Mouse (Mus musculus) heart, postnatal 4 days (tissue): ENCODE data around the gene Zscan12. TPM values are rescaled to one million over a fixed set of nuclear protein-coding genes. Genes with fewer than 3 reads are reported as not detected.

Experiments
- DNase-seq: peaks from one replicate; pipeline ENCODE4 v3.0.0; 2021
- microRNA-seq, 2 experiments: library from miRNA; unstranded; fragments of <30 nt; microRNA quantifications; one replicate each; pipeline ENCODE4 v1.2.0; 2021 to 2022
- total RNA-seq, 2 experiments: library from RNA; stranded (reverse); gene quantifications; 2 replicates each; pipeline ENCODE4 v1.2.3; 2021

The Zscan12 gene
- total RNA-seq, 2 experiments from 2014 or later, result 6.6 to 7.5 TPM

DNA sequence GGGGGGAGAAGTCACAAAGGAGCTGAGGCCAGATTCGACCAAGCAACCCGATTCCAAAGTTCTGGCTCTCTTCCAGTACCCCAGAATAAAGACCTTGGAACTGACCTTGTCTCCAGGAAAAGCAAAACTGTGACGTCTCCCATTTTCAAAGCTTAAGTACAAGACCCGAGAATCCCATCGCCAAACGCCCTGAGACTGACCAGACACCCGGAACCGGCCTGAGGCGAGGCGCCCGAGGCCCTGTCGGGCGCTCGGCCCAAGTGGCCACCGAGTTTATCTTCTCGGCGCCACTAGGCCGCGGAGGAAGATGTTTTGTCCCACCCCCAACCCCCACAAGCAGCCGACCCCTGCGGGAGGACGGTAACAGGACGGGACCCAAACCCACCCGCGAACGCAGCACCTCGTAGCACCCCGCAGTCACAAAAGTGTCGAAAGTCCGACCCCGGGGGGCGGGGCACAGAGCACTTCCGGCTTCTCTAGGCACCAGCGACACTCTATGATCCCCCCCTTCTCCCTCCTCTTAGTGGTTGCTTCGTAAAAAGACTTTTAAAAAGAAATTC is 39.7 kb downstream of the Zscan12 start, which contains the start of gene Zkscan3:
Zkscan3 (minus strand) TSS at position 469 of the 560 bp plus-strand sequence.
- peak; percentile 89 for DNase-seq

DNA sequence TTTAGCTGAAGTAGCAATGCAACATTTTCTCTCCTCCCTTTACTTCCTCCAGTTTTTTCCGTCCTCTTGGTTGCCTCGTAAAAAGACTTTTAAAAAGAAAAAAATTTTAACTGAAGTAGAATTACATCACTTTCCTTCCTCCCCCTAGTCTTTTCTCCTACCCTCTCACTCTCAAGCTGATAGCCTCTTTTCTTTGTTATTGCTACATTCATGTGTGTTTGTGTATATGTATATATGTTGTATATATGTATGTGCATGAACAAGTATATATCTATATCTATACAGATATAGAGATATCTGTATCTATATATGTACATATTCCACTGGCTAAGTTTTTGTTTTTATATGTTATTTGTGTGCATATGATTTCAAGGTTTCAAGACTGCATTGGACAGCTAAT is 40.2 kb downstream of the Zscan12 start:
- DNase-seq, result no peak

DNA sequence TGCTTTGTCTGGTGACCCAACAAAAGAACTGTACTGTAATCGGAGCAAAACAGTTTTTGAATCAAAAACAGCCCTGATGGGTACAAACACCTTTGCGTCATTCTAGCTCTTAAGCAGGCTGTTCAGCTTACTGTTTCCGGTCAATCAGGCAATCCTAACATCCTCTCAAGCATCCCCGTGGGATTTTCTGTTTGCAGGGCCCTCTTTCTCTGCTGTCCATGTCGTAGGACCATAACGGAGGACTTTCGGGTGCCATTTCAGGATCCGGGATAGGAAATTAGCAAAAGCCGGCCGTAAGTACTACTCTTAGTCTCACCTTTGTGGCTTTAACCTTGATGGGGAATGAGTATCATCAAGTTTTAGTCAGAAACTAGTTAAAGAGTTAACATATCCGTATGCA is 44.7 kb downstream of the Zscan12 start:
- no peak for DNase-seq

DNA sequence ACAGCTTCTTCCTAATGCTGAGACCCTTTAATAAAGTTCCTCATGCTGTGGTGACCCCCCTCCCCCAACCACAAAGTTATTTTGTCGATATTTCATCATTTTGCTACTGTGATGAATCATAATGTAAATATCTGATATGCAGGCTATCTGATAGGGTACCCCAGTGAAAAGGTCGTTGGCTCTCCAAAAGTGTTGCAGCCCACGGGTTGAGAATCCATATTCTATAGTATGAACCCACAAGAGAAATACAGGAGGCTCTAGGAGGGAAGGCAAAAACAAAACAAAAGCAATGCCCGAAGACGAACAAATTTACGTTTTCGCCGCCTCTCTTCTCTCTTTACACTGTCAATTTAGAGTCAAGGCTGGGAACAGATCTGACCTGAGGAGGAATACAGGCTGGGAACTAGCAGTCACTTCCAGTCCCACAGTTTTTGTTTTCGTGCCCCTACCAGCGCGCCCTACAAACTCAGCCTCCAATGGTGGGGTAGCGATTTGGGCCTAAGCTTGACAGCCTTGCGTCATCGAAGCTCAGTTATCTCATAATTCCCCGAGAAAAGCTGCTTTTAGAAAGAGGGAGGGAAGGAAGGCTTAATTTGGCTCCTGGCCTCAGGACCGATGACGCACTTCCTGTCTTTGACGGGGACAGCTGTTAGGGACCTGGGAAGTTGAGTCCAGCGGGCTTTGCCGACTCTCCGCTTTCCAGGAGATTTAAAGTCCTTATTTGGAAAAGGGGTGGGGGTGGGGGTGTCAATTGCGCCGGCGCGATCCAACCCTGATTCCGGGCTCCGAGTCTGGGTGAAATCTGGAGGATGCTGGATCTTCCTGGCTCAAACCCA is 45.6 kb downstream of the Zscan12 start:
- peak; percentile 88 for DNase-seq

DNA sequence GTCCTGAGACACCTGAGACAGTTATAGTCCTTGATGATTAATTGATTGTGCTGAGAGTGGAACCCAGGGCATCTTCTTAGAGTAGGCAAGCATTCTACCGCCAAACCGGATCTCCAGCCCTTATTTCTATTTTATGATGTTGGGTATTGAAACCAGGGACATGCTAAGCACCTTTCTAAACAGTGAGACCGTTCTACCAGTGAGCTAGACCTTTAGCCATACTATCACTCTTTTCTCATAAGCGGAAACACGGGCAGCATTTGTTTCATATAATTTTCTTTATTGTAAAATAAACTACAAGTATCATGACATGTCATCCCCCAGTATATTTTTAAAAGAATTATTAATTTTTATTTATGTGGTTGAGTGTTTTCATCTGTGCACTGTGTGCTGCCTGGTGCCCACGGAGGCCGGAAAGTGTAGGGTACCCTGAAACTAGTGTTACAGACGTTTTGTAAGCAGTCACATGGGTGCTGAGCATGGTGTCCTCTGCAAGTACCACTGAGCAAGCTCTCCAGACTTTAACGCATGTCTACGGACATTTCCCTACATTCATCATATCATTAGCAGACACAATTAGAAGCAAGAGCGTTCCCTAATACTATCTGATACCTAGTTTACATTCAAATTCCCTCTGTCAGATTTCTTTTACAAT is 46.3 kb downstream of the Zscan12 start:
- DNase-seq, result no peak

DNA sequence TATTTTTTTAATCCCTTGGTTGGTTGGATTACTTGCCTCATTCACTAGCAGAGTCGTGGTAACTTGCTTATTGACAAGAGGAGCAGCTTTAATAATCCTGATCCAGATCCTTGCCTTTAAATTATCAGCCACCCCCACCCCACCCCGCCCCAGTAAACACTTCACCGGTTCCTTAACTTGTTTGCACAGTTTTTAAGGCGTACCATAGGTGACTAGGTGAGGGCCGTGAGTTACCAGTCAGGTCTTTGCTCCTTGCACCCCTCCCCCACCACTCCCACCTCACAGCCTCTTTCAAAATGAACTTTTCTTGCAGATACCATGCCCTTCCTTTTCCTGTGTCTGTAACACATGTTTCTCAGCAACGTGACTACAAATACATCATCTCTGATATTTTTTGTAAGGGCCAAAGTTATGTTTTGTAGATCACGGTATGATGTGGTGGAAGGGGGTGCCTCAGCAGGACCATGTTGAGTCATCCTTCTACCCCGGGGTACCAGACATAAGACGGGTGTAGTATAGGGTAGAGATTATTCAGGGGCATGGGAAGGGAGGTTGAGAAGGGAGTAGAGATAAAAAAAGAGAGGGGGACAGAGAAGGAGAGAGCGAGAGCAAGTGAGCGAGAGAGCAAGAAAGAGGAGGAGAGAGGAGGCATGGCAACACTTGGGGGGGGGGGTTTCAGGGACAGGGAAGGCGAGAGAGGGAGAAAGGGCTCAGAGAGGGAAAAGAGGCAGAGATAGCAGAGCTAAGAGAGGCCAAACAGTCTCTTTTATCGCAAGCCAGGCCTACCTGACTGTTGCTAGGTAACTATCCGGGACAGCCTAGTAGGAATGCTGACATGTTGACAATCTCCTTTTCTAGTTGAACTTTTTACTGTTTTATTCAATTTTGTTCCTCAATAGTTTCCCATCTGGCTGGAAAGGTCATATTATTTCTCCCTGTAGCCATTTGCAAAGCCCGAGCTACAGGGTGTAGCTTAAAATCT is 51.9 kb downstream of the Zscan12 start:
- no peak for DNase-seq

DNA sequence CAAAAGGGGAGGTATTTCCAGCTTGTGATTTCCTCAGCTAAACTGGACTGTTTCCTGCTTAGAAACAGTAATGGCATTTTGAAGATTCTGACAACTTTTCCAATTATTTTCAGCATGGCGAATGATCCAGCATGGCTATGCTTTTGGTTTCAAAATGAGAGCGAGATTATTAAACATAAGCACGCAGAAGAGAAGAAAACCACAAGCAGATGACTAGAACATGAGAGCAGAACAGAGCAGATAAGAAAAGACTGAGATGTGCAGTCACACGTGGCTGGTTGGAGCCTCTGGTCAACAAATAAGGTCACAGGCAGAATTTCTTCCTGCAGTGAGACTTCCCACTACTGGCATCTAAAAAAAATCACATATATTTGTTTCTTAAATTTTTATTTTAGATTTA is 52.6 kb downstream of the Zscan12 start:
- DNase-seq, result no peak

DNA sequence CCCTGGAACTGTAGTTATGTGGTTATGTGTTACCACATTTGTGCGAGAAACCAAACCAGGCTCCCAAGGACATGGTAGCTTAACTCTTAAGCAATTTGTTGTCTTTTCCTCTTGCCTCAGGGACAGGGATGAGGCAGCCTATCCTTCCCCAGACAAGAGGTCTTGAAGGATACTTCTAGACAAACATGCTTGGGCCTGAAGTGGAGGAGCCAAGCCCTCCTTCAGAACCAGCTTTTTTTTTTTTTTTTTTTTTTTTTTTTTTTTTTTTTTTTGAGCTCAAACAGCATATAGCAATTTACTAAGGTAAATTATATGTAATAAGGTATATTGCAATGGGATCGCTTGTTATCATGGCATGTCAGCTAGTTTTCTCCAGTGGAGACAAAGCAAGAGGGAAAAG is 53.1 kb downstream of the Zscan12 start:
- DNase-seq, result no peak

DNA sequence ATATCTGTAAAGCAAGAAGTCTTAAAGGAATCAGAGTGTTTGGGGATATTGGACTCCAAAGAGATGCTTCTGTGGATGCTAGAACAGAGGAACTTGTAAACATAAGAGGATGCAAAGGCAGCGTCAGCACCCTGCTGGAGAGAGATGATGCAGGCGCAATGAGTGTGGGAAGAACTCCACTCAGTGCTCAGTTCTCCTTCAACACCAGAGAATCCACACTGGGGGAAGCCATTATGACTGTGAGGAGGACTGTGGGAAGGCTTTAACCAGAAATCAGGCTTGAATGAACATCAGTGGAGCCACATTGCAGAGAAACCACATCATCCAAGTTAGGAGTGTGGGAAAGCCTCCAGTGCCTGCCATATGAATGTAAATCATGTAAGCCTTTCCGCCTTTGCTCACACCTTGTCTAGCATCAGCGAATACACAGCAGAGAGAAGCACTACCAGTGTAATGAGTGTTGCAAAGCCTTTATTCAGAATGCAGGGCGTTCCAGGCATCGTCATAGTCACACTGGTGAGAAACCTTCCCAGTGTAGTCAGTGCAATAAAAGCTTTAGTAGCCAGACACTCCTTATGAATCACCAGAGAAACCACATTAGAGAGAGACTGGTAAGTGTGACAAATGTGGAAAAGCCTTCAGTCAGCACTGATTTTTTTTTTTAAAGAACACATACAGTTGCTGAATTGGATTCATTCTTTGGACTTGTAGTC is 54.8 kb downstream of the Zscan12 start:
- DNase-seq, result no peak

DNA sequence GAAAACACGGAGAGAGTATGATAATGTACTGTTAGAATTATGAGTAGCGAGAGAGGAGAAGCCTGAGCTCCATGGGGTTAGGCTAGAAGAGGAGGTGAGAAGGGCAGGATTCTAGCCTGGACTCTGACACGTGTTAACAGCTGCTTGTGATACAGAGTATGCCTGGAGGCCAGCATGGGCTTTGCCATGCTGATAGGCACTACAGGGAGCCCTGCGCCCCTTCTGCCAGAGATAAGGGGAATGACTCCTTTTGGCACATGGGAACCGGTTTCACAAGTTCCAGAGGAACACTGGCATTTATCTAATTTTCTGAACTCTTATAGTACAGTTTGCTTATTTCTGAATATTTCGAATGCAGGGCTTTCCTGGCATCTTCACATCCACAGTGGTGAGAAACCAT is 56.2 kb downstream of the Zscan12 start:
- DNase-seq, result no peak

Small RNAs within 50 kb of the gene (microRNA-seq; reads per million reads assigned to microRNA genes)
- 0.35 to 2.0 reads per million in 2 experiments for gene Mir6942

Other genes starting within 250 kb of the Zscan12 start
- not detected for gene Olfr263, start 233.2 kb upstream of the Zscan12 start, total RNA-seq
- not detected for gene Olfr1368, start 217.0 kb upstream of the Zscan12 start, total RNA-seq
- 10 to 100 TPM; 43.2 to 43.9 TPM for gene Trim27, start 183.4 kb upstream of the Zscan12 start, total RNA-seq
- gene Gpx5, start 70.1 kb upstream of the Zscan12 start, total RNA-seq, result not detected
- gene Gpx6, start 50.7 kb upstream of the Zscan12 start, total RNA-seq, result not detected
- not detected for gene Olfr1367, start 15.9 kb upstream of the Zscan12 start, total RNA-seq
- gene Zkscan3, start 39.9 kb downstream of the Zscan12 start, total RNA-seq, result 10 to 100 TPM; 37.9 to 43.5 TPM
- gene Pgbd1, start 78.2 kb downstream of the Zscan12 start, total RNA-seq, result under 1 TPM; 0.61 to 0.71 TPM
- 10 to 100 TPM; 17.7 to 19.1 TPM for gene Zscan26, start 90.9 kb downstream of the Zscan12 start, total RNA-seq
- under 1 TPM; 0.47 to 0.91 TPM for gene Nkapl, start 105.7 kb downstream of the Zscan12 start, total RNA-seq
- gene Zkscan4, start 116.1 kb downstream of the Zscan12 start, total RNA-seq, result 1 to 10 TPM; 1.1 to 1.4 TPM
- not detected for gene Gm10065, start 116.6 kb downstream of the Zscan12 start, total RNA-seq
- 10 to 100 TPM; 21.1 to 21.9 TPM for gene AK157302, start 132.4 kb downstream of the Zscan12 start, total RNA-seq
- 100 to 1,000 TPM; 183 to 189 TPM for gene Gm11273, start 138.6 kb downstream of the Zscan12 start, total RNA-seq
- gene Zkscan8, start 168.3 kb downstream of the Zscan12 start, total RNA-seq, result 10 to 100 TPM; 15.1 to 16.5 TPM
- gene Olfr1366, start 180.0 kb downstream of the Zscan12 start, total RNA-seq, result not detected
- not detected for gene Olfr1535, start 197.1 kb downstream of the Zscan12 start, total RNA-seq
- not detected for gene Olfr1364, start 218.9 kb downstream of the Zscan12 start, total RNA-seq